Mouse (Mus musculus) Patski (cell line): Measurements from ENCODE around the gene Ckb. TPM values are rescaled to one million over a fixed set of nuclear protein-coding genes. Genes with fewer than 3 reads are reported as not detected.
A peak's percentile ranks its signal among the peaks of the same experiment; 100 is the strongest.

ENCODE experiments used
- ATAC-seq: fragments of 100-300 bp; one replicate; pipeline ENCODE4 v1.8.0; 2021
- CTCF ChIA-PET: fragments of 350-600 bp; sonication (Branson Sonifier 250); formaldehyde crosslinking; loops from one replicate; lab custom pipeline; 2022; ENCODE audit warnings: inconsistent platforms; lab: Charles Lee
- POLR2A ChIA-PET: fragments of 350-600 bp; sonication (Branson Sonifier 250); formaldehyde crosslinking; loops from one replicate; lab custom pipeline; 2022; ENCODE audit warnings: antibody characterized with exemption, inconsistent platforms; lab: Charles Lee
- DNase-seq: peaks from one replicate; pipeline ENCODE4 v3.0.0-alpha.2; 2011; ENCODE audit warnings: low read depth, low spot score
- H3K27me3 ChIP-seq: fragments of 371-371 bp; one replicate; pipeline ENCODE4 v1.5.1; 2021
- CTCF ChIP-seq: fragments of 100-300 bp; IDR thresholded peaks from one replicate; pipeline ENCODE4 v1.5.1; 2021
- in situ Hi-C: fragments of 300-500 bp; cut with MboI; formaldehyde crosslinking; loops from 3 replicates; pipeline ENCODE4 v1.11.1; 2018; ENCODE audit warnings: low pct_unique_long_range_greater_than_20kb, mixed read lengths
- polyA plus RNA-seq: library from polyadenylated mRNA; unstranded; gene quantifications from one replicate; pipeline ENCODE4 v1.2.3, GENCODE M21; 2021

The Ckb gene
- polyA plus RNA-seq, 1 experiment from 2014 or later = 69.4 TPM

DNA sequence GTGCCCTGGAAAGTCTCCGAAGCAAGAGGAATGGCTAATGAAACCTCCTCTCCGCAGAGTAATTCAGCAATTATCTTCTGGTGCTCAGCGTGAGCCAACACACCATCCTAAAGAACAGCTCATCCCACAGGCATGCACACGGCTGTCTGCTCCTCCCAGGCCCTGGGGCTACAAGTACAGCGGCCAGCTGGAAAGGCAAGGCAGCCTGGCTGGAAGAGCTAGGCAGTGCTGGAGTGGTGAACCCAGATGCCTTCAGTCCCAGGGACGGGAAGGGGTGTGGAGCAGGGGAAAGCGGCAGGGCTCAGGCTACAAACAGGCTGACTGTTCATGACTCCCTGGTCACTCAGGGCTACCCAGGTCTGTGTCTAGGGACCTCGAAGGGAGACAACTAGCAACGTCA, 32.5 kb upstream of the Ckb start:
- no peak for TF ChIP-seq CTCF
- DNase-seq = peak; percentile 85
- ChIA-PET POLR2A (interaction anchor here (1.3 kb wide), 1 partner anchor 15 kb away, joined by 3 read pairs; no protein-coding TSS in a partner anchor), CTCF (interaction anchor here (1.4 to 1.9 kb wide), 2 partner anchors 9 to 36 kb away, joined by 6 to 11 read pairs; no protein-coding TSS in a partner anchor)
- H3K27me3 ChIP-seq = no peaks in the 10 kb centered on the region
- ATAC-seq = peak; percentile 90
- in situ Hi-C loops = no loop called here

DNA sequence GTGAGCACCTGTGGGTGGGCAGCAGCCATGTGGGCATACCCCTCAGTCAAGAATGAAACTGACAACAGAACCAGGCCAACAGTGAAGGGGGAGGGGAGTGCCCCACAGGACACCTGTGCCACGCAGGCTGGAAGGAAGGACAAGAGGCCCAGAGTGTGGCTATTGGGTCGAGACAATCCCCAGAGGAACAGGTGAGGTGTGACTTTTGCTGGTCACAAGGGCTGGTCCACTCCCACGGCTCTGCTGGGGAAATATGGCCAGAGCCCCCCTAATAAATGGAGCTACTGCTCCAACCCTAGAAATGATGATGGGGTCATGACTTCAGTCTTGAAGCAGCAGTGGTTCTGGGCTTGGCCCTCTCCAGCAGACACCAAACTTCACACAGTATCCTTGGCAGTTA, 31.2 kb upstream of the Ckb start:
- no peaks in the 10 kb centered on the region for H3K27me3 ChIP-seq
- CTCF ChIA-PET = no interaction called here
- POLR2A ChIA-PET = no interaction called here
- in situ Hi-C loops = no loop called here
- ATAC-seq (no peak), DNase-seq (no peak)
- TF ChIP-seq CTCF = no peak

DNA sequence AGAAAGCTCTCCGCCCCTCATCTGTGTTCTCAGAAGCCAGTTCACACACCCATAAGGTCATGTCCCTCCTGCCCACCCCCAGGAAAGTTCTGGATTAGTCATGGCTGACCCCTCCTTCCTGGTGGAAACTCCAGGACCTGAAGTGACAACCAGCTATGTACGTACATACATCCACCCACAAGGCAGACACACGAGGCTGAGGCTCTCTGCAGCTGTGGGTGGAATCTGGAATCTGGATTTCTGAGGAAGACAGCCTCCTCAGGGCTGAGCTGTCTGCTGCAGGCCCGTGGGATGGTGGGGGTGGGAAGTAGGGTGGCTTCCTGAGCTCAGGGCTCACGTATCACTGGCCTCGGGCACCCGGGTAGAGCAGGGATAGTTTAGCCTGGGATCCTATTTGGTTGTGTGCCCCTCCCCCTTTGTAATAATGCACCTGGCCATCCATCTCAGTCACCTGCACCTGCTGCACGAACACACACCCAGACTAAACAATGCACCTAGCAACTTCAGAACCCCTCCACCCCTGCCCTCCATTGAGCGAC, 28.9 kb upstream of the Ckb start:
- POLR2A ChIA-PET = no interaction called here
- in situ Hi-C loops = no loop called here
- DNase-seq (no peak), ATAC-seq (no peak)
- no peak for TF ChIP-seq CTCF
- H3K27me3 ChIP-seq = no peaks in the 10 kb centered on the region
- CTCF ChIA-PET = interaction anchor here (1.3 kb wide), 1 partner anchor 27 kb away, joined by 4 read pairs; no protein-coding TSS in a partner anchor

DNA sequence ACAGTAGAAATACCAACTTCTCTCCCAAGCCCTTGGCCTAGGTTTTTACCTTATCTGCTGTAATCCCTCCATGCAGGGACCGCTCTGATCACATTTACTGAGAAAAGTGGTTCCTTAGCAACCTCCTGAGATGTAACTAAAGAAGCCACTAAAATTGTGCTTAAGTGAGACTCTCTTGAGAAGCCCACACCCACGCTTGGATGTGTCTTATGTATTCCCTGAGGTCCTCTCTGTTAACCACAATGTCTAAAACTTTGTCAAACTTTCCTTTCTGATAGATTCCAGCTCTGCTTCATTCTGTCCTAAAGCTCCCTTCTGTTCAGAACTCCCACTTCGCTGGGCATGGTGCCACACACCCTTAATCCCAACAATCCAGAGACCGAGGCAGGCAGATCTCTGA, 27.4 kb upstream of the Ckb start:
- ATAC-seq = no peak
- ChIA-PET POLR2A (no interaction called here), CTCF (no interaction called here)

DNA sequence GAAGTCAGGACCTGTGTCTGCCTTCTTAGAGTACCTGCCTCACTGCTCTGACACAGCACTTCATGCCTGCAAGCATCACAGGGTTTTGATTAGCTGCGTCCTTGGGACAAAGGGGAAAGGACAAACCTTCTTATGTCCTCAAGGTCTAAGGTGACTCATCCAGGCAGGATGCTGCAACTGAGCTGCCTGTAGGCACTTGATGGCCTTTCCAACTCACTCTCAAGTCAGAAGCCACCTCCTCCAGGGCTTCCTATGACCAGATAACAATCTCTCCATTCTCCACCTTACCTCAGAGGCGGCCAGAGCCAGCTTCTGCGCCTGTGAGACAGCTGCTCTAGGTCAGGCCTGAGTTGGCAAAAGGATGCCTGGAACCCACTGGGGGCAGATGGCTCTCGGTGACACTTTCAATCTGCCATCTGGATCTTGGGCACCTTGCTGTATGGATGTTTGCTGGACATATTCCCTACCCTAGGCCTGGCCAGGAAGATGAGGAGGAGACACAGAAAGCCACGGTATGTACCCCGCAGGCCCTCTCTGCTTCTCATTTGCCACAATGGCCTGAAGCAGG, 26.3 kb upstream of the Ckb start:
- DNase-seq (no peak), ATAC-seq (no peak)
- ChIA-PET CTCF (interaction anchor here (4.5 kb wide), 1 partner anchor 31 kb away, joined by 49 read pairs; no protein-coding TSS in a partner anchor), POLR2A (no interaction called here)
- no peaks in the 10 kb centered on the region for H3K27me3 ChIP-seq
- in situ Hi-C loops = loop anchor here (5.0 kb wide), 1 partner anchor 46 kb away; no protein-coding TSS in a partner anchor
- no peak for TF ChIP-seq CTCF

More for the DNA sequence above, 27.4 kb upstream of the Ckb start:
- no peak for DNase-seq
- in situ Hi-C loops = loop anchor here (5.0 kb wide), 1 partner anchor 47 kb away; no protein-coding TSS in a partner anchor
- no peaks in the 10 kb centered on the region for H3K27me3 ChIP-seq
- no peak for TF ChIP-seq CTCF

- TF ChIP-seq CTCF = no peak
- CTCF ChIA-PET = interaction anchor here (4.5 kb wide), 1 partner anchor 30 kb away, joined by 49 read pairs; no protein-coding TSS in a partner anchor
- in situ Hi-C loops = loop anchor here (5.0 kb wide), 1 partner anchor 45 kb away; no protein-coding TSS in a partner anchor
These were observed 25.6 kb upstream of the Ckb start for GRCm38 (mm10) chr12:111697708-111698107.

DNA sequence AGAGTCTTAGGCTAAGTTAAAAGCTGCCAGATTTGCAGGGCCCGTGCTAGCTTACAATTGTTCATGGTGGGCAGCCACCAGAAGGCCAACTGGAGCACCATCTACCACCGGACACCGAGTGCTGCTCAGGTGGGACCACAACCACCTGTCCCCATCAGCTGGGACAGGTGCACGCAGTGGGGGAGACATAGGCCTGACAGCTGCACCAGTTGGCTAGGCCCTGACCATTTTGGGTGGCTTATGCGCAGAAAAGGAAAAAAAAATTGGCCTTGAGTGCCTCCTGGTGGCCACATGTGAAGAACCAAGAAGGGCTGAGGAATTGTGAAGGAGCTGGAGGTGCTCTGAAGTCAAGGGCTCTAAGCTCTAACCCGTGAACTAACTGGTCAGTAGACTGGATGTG, 24.1 kb upstream of the Ckb start:
- H3K27me3 ChIP-seq = no peaks in the 10 kb centered on the region
- DNase-seq (no peak), ATAC-seq (peak; percentile 8)
- in situ Hi-C loops = loop anchor here (5.0 kb wide), 1 partner anchor 44 kb away; no protein-coding TSS in a partner anchor
- POLR2A ChIA-PET = interaction anchor here (0.8 to 2.0 kb wide), 5 partner anchors 18 to 38 kb away, joined by 3 to 10 read pairs (median 4); partner anchors contain the start of gene Trmt61a
- no peak for TF ChIP-seq CTCF
- CTCF ChIA-PET = interaction anchor here (0.6 to 4.5 kb wide), 10 partner anchors 9 to 43 kb away, joined by 3 to 49 read pairs (median 6); no protein-coding TSS in a partner anchor

More at GRCm38 (mm10) chr12:111697708-111698107, 25.6 kb upstream of the Ckb start:
- POLR2A ChIA-PET = interaction anchor here (0.9 kb wide), 1 partner anchor 10 kb away, joined by 3 read pairs; no protein-coding TSS in a partner anchor
- DNase-seq = no peak
- no peaks in the 10 kb centered on the region for H3K27me3 ChIP-seq
- no peak for ATAC-seq

GRCm38 (mm10) chr12:111694880-111695804, 23.0 kb upstream of the Ckb start:
- POLR2A ChIA-PET = interaction anchor here (0.9 to 2.0 kb wide), 3 partner anchors 17 to 27 kb away, joined by 3 to 10 read pairs (median 6); partner anchors contain the start of gene Trmt61a

DNA sequence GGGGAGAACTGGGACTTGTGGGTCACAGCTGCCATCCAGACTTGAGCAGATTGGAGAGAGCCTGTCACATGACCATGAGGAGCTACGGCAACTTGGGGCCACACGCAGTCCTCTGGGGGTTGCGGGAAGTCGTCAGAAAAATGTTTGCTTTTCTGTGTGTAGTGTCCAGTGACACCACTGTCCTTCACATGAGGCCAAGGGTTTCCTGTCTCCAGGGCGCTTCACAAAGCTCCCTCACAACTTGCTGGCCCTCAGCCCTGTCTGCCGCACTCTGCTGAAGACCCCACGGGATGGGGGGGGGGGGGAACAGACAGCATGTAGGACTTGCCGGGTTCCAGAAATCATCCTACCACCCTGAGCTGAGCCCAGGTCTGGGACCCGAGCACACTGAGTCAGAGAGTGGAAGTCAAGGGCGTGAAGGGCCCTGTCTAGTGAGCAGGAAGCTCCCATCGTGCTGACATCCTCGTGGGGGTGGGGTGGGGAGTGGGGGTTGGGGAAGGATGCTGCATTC, 22.2 kb upstream of the Ckb start:
- in situ Hi-C loops = no loop called here
- no peak for TF ChIP-seq CTCF

More at GRCm38 (mm10) chr12:111694880-111695804, 23.0 kb upstream of the Ckb start:
- ATAC-seq = no peak
- H3K27me3 ChIP-seq = no peaks in the 10 kb centered on the region
- DNase-seq = no peak
- CTCF ChIA-PET = interaction anchor here (1.0 to 4.5 kb wide), 9 partner anchors 9 to 42 kb away, joined by 3 to 49 read pairs (median 6); no protein-coding TSS in a partner anchor
- TF ChIP-seq CTCF = no peak
- in situ Hi-C loops = loop anchor here (5.0 kb wide), 1 partner anchor 43 kb away; no protein-coding TSS in a partner anchor

More for the DNA sequence above, 22.2 kb upstream of the Ckb start:
- DNase-seq = no peak
- ChIA-PET POLR2A (no interaction called here), CTCF (interaction anchor here (1.0 to 3.3 kb wide), 4 partner anchors 10 to 41 kb away, joined by 3 to 17 read pairs (median 7); no protein-coding TSS in a partner anchor)
- no peaks in the 10 kb centered on the region for H3K27me3 ChIP-seq
- ATAC-seq = no peak
